ENCODE assay signal across 14 mouse cellular contexts in the genomic region with DNA sequence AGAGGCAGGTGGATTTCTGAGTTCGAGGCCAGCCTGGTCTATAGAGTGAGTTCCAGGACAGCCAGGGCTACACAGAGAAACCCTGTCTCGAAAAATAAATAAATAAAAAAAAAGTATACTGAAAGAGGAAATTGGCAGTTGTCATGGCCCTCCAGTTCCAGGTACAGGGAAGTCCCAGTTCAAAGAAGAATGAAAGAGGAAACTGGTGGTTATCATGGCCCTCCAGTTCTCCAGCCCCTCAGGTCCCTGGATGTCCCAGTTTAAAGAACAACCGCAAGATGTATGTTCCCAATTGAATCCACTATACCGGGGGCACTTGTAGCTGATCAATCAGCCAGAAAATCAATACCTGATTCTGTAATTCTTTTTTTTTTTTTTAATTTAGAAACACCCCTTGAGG.
"Had no signal": no experiment of that assay in that cellular context is flagged by ENCODE, and none has a peak within 500 bp of the region (broad histone marks: within the 10 kb centered on the region; RNA-seq: fewer than 3 reads in every experiment).

No protein-coding gene starts in this region.

- ATAC-seq: hindbrain, postnatal 0 days; intestine, postnatal 0 days had no signal

- DNase-seq: gastrocnemius, postnatal 14 days; gastrocnemius, postnatal 36 days; heart, adult 18-20 months; heart, postnatal 10 days; heart, postnatal 4 days; kidney, adult 18-20 months; kidney, adult 8-10 months; kidney, postnatal 10 days; kidney, postnatal 25 days; kidney, postnatal 4 days; liver; liver, embryonic 13.5 days had no signal
